Mouse (Mus musculus) ES-E14 (cell line): ENCODE measurements at regions not wholly inside any gene's neighbourhood (a gene's known extent, or its start where the extent isn't known, plus 50 kb on each side); places are given as distances from the start of the nearest gene placed in this dataset.

ENCODE experiments used
- DNase-seq: peaks from one replicate; pipeline ENCODE4 v3.0.0-alpha.2; 2013; ENCODE audit warnings: low read depth, low spot score
- H3K27ac ChIP-seq: 2 replicates; pipeline ENCODE4 v1.5.1; 2012; ENCODE audit warnings: low read depth, mild to moderate bottlenecking, low read length, moderate library complexity, mixed read lengths; ENCODE audit not compliant: poor library complexity, insufficient read depth, severe bottlenecking
- H3K36me3 ChIP-seq: 2 replicates; pipeline ENCODE4 v1.6.1; 2012; ENCODE audit warnings: mild to moderate bottlenecking, low read length, moderate library complexity, mixed read lengths; ENCODE audit not compliant: control insufficient read depth, poor library complexity, insufficient read depth, severe bottlenecking
- H3K4me1 ChIP-seq, 2 experiments: fragments of 150-350 bp in 1 of 2; sonication (generic) in 1 of 2; 2 replicates each; pipeline ENCODE4 v1.6.1; 2012; ENCODE audit warnings: low read length in 2 of 2, mild to moderate bottlenecking in 1 of 2, mixed read lengths in 1 of 2; ENCODE audit not compliant: control insufficient read depth in 2 of 2, insufficient read depth in 2 of 2, poor library complexity in 1 of 2
- H3K4me3 ChIP-seq, 2 experiments: fragments of 150-350 bp in 1 of 2; sonication (generic) in 1 of 2; 2 replicates each; pipeline ENCODE4 v1.5.1; 2012; ENCODE audit warnings: low read length in 2 of 2, low read depth in 1 of 2, mild to moderate bottlenecking in 1 of 2, mixed read lengths in 1 of 2; ENCODE audit not compliant: insufficient read depth in 1 of 2, poor library complexity in 1 of 2, severe bottlenecking in 1 of 2
- H3K9ac ChIP-seq: 2 replicates; pipeline ENCODE4 v1.6.1; 2012; ENCODE audit warnings: low read depth, mild to moderate bottlenecking, low read length, mixed read lengths; ENCODE audit not compliant: poor library complexity, insufficient read depth, severe bottlenecking
- H3K9me3 ChIP-seq: fragments of 150-350 bp; sonication (generic); 2 replicates; pipeline ENCODE4 v1.6.1; 2012; ENCODE audit warnings: low read depth, mild to moderate bottlenecking, low read length; ENCODE audit not compliant: control insufficient read depth, insufficient read depth
- CHD2 ChIP-seq: IDR thresholded peaks from 2 replicates; pipeline ENCODE4 v1.6.1; 2014; ENCODE audit warnings: mild to moderate bottlenecking, low read depth, low read length, inconsistent platforms
- HCFC1 ChIP-seq: IDR thresholded peaks from 2 replicates; pipeline ENCODE4 v1.6.1; 2012; ENCODE audit warnings: low read length, inconsistent platforms, borderline replicate concordance; ENCODE audit not compliant: insufficient read depth
- MAFK ChIP-seq: IDR thresholded peaks from 2 replicates; pipeline ENCODE4 v1.6.1; 2014; ENCODE audit warnings: mild to moderate bottlenecking, low read depth, low read length, inconsistent platforms; ENCODE audit not compliant: insufficient read depth
- ZC3H11A ChIP-seq: IDR thresholded peaks from 2 replicates; pipeline ENCODE4 v1.6.1; 2012; ENCODE audit warnings: low read depth, mild to moderate bottlenecking, inconsistent platforms, low read length, borderline replicate concordance
- ZNF384 ChIP-seq: IDR thresholded peaks from 2 replicates; pipeline ENCODE4 v1.6.1; 2012; ENCODE audit warnings: low read depth, low read length, inconsistent platforms
- in situ Hi-C, 2 experiments: fragments of 600-800 bp; cut with MboI; formaldehyde crosslinking; loops; one replicate each; pipeline ENCODE4 v1.15.1; 2025; ENCODE audit warnings: low sequenced_read_pairs in 2 of 2, inconsistent platforms in 1 of 2; ENCODE audit not compliant: unreplicated experiment in 2 of 2

- in situ Hi-C loops: no loop called here
- TF ChIP-seq ZC3H11A (no peak), MAFK (no peak), CHD2 (no peak), HCFC1 (no peak), ZNF384 (no peak)
- Histone ChIP-seq H3K4me1 (no peaks in the 10 kb centered on the region), H3K9ac (no peak overlapping the region), H3K9me3 (no peaks in the 10 kb centered on the region), H3K4me3 (no peak overlapping the region), H3K27ac (no peak overlapping the region), H3K36me3 (no peaks in the 10 kb centered on the region)
- no peak for DNase-seq
Measured at GRCm38 (mm10) chr3:39669145-39669544, 782.4 kb downstream of the Fat4 start.

- no peaks in the 10 kb centered on the region for H3K4me1 ChIP-seq
- TF ChIP-seq CHD2 (no peak), MAFK (no peak), ZC3H11A (no peak), HCFC1 (no peak), ZNF384 (no peak)
- no peak for DNase-seq
- no peak overlapping the region for H3K4me3 ChIP-seq
- no peaks in the 10 kb centered on the region for H3K36me3 ChIP-seq
- H3K9me3 ChIP-seq: 0 out of 2 replicates have a peak, but pooled peaks cover under 1% of the 10 kb centered on the region
- in situ Hi-C loops: no loop called here
- H3K9ac ChIP-seq: no peak overlapping the region
- H3K27ac ChIP-seq: no peak overlapping the region
Measured at GRCm38 (mm10) chr3:39673997-39674396, 787.3 kb downstream of the Fat4 start.

- no peak overlapping the region for H3K27ac ChIP-seq
- in situ Hi-C loops: no loop called here
- TF ChIP-seq ZC3H11A (no peak), HCFC1 (no peak), CHD2 (no peak), ZNF384 (no peak), MAFK (no peak)
- H3K36me3 ChIP-seq: no peaks in the 10 kb centered on the region
- H3K9ac ChIP-seq: no peak overlapping the region
- no peaks in the 10 kb centered on the region for H3K4me1 ChIP-seq
- H3K9me3 ChIP-seq: 0 out of 2 replicates have a peak, but pooled peaks cover 2% of the 10 kb centered on the region
- no peak overlapping the region for H3K4me3 ChIP-seq
- no peak for DNase-seq
Measured at GRCm38 (mm10) chr3:39674927-39675326, 788.2 kb downstream of the Fat4 start.

DNA sequence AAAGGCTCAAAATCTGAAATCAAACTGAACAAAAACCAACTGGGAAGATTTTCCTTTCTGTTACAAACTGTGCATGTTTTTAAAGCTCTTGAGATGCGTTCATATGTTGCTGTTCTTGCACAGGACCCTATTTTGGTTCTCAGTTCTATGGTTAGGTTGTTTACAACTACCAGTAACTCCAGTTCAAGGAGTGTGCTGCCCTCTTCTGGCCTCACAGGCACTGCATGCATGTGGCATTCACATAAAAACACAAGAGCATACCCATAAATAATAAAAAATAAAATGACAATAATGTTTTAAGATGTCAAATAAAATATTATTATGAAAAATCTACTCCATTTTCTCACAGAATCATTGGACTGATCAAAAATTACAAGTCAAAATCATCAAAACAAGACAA is 818.9 kb downstream of the Fat4 start:
- no peaks in the 10 kb centered on the region for H3K4me1 ChIP-seq
- H3K9ac ChIP-seq: no peak overlapping the region
- in situ Hi-C loops: loop anchor here (10.0 to 25.0 kb wide), 2 partner anchors 818 to 821 kb away; partner anchors contain the start of gene Fat4 (in 2 of the 2)
- DNase-seq: peak; percentile 11
- no peak for TF ChIP-seq ZNF384
- TF ChIP-seq ZC3H11A: peak; percentile 2; the same call in 1 of the 2 replicates
- H3K9me3 ChIP-seq: no peaks in the 10 kb centered on the region
- no peaks in the 10 kb centered on the region for H3K36me3 ChIP-seq
- H3K27ac ChIP-seq: no peak overlapping the region
- H3K4me3 ChIP-seq: no peak overlapping the region
